Mouse (Mus musculus) CH12.LX (cell line): ENCODE data around the gene Pilra. TPM values are rescaled to one million over a fixed set of nuclear protein-coding genes. Genes with fewer than 3 reads are reported as not detected.

ENCODE experiments used
- DNase-seq: peaks from one replicate; pipeline ENCODE4 v3.0.0-alpha.2; 2013; ENCODE audit errors: extremely low read depth
- H3K27ac ChIP-seq: 2 replicates; pipeline ENCODE4 v1.5.1; 2012; ENCODE audit warnings: low read depth, mild to moderate bottlenecking, control low read depth, moderate library complexity; ENCODE audit not compliant: insufficient read depth
- H3K27me3 ChIP-seq: replicated peaks from 2 replicates; pipeline ENCODE3; 2012; ENCODE audit warnings: inconsistent platforms
- H3K36me3 ChIP-seq, 2 experiments: replicated peaks in 1 of 2; 2 replicates each; pipeline versions ENCODE3 to v1.6.1; 2012; ENCODE audit warnings: inconsistent platforms in 1 of 2, low read length in 1 of 2, mild to moderate bottlenecking in 1 of 2, mixed read lengths in 1 of 2, moderate library complexity in 1 of 2; ENCODE audit not compliant: control insufficient read depth in 1 of 2, insufficient read depth in 1 of 2
- H3K4me1 ChIP-seq, 2 experiments: 2 replicates each; pipeline ENCODE4 v1.6.1; 2012; ENCODE audit warnings: inconsistent platforms in 1 of 2, moderate library complexity in 1 of 2; ENCODE audit not compliant: insufficient read depth in 2 of 2, control insufficient read depth in 1 of 2
- H3K4me2 ChIP-seq: 2 replicates; pipeline ENCODE4 v1.6.1; 2012; ENCODE audit warnings: low read depth, mild to moderate bottlenecking, control low read depth; ENCODE audit not compliant: poor library complexity, insufficient read depth, severe bottlenecking
- H3K4me3 ChIP-seq, 3 experiments: fragments of 150-350 bp in 1 of 3; sonication (generic) in 1 of 3; replicated peaks in 1 of 3; 2 replicates each; pipeline versions ENCODE3 to v1.5.1; 2011 to 2012; ENCODE audit warnings: low read depth in 2 of 3, low read length in 2 of 3, mild to moderate bottlenecking in 2 of 3, moderate library complexity in 2 of 3, control low read depth in 1 of 3, improper control_type of control experiment in 1 of 3, inconsistent platforms in 1 of 3, mixed read lengths in 1 of 3; ENCODE audit not compliant: poor library complexity in 1 of 3
- H3K79me2 ChIP-seq: replicated peaks from 2 replicates; pipeline ENCODE4 v1.6.1; 2012; ENCODE audit warnings: mild to moderate bottlenecking, moderate library complexity; ENCODE audit not compliant: control insufficient read depth, poor library complexity, insufficient read depth, severe bottlenecking; ENCODE audit errors: extremely low read depth
- H3K9ac ChIP-seq: 2 replicates; pipeline ENCODE4 v1.6.1; 2012; ENCODE audit warnings: low read depth, mild to moderate bottlenecking, control low read depth, moderate library complexity; ENCODE audit not compliant: insufficient read depth
- H3K9me3 ChIP-seq: replicated peaks from 2 replicates; pipeline ENCODE3; 2012; ENCODE audit warnings: low read length, inconsistent platforms, mixed read lengths
- BHLHE40 ChIP-seq: IDR thresholded peaks from 2 replicates; pipeline ENCODE4 v1.6.1; 2011; ENCODE audit warnings: mild to moderate bottlenecking, low read depth, low read length, improper control_type of control experiment
- CHD1 ChIP-seq: IDR thresholded peaks from 2 replicates; pipeline ENCODE4 v1.6.1; 2012; ENCODE audit warnings: low read depth, low read length, improper control_type of control experiment, inconsistent platforms
- CHD2 ChIP-seq: IDR thresholded peaks from 2 replicates; pipeline ENCODE4 v1.6.1; 2011; ENCODE audit warnings: low read length, improper control_type of control experiment
- CTCF ChIP-seq, 2 experiments: IDR thresholded peaks in 1 of 2; conservative IDR thresholded peaks in 1 of 2; 2 replicates each; pipeline ENCODE4 v1.5.1; 2011 to 2012; ENCODE audit warnings: low read depth in 2 of 2, low read length in 2 of 2, improper control_type of control experiment in 1 of 2, inconsistent platforms in 1 of 2, mild to moderate bottlenecking in 1 of 2, moderate library complexity in 1 of 2
- E2F4 ChIP-seq: IDR thresholded peaks from 2 replicates; pipeline ENCODE4 v1.6.1; 2011; ENCODE audit warnings: low read depth, low read length, improper control_type of control experiment; ENCODE audit not compliant: insufficient replicate concordance
- ETS1 ChIP-seq: conservative IDR thresholded peaks from 2 replicates; pipeline ENCODE4 v1.6.1; 2012; ENCODE audit warnings: low read depth, mild to moderate bottlenecking, inconsistent platforms, low read length, improper control_type of control experiment, moderate library complexity
- IRF4 ChIP-seq: IDR thresholded peaks from 2 replicates; pipeline ENCODE4 v1.6.1; 2014; ENCODE audit warnings: low read depth, mild to moderate bottlenecking, inconsistent platforms, low read length, improper control_type of control experiment
- JUN ChIP-seq: IDR thresholded peaks from 2 replicates; pipeline ENCODE4 v1.6.1; 2011; ENCODE audit warnings: low read depth, mild to moderate bottlenecking, low read length, improper control_type of control experiment, moderate library complexity; ENCODE audit not compliant: insufficient read depth
- JUND ChIP-seq: conservative IDR thresholded peaks from 2 replicates; pipeline ENCODE4 v1.6.1; 2011; ENCODE audit warnings: low read depth, low read length, improper control_type of control experiment
- KAT2A ChIP-seq: IDR thresholded peaks from 2 replicates; pipeline ENCODE4 v1.6.1; 2012; ENCODE audit warnings: low read length, improper control_type of control experiment, inconsistent platforms; ENCODE audit not compliant: insufficient replicate concordance
- MAFK ChIP-seq: IDR thresholded peaks from 2 replicates; pipeline ENCODE4 v1.6.1; 2011; ENCODE audit warnings: low read length, improper control_type of control experiment; ENCODE audit not compliant: insufficient replicate concordance
- MAX ChIP-seq: IDR thresholded peaks from 2 replicates; pipeline ENCODE4 v1.6.1; 2011; ENCODE audit warnings: low read length, improper control_type of control experiment
- MAZ ChIP-seq: IDR thresholded peaks from 2 replicates; pipeline ENCODE4 v1.6.1; 2012; ENCODE audit warnings: low read depth, mild to moderate bottlenecking, inconsistent platforms, low read length, improper control_type of control experiment, moderate library complexity
- MEF2A ChIP-seq: IDR thresholded peaks from 2 replicates; pipeline ENCODE4 v1.6.1; 2014; ENCODE audit warnings: low read depth, mild to moderate bottlenecking, inconsistent platforms, low read length, improper control_type of control experiment, borderline replicate concordance
- MXI1 ChIP-seq: IDR thresholded peaks from 2 replicates; pipeline ENCODE4 v1.6.1; 2011; ENCODE audit warnings: mild to moderate bottlenecking, low read depth, low read length, improper control_type of control experiment
- MYC ChIP-seq: IDR thresholded peaks from 2 replicates; pipeline ENCODE4 v1.6.1; 2011; ENCODE audit warnings: low read depth, mild to moderate bottlenecking, improper control_type of control experiment, low read length
- NELFE ChIP-seq: IDR thresholded peaks from 2 replicates; pipeline ENCODE4 v1.6.1; 2011; ENCODE audit warnings: low read depth, low read length, improper control_type of control experiment
- NRF1 ChIP-seq: IDR thresholded peaks from 2 replicates; pipeline ENCODE4 v1.6.1; 2014; ENCODE audit warnings: low read depth, mild to moderate bottlenecking, inconsistent platforms, low read length, improper control_type of control experiment, moderate library complexity
- PAX5 ChIP-seq: IDR thresholded peaks from 2 replicates; pipeline ENCODE4 v1.6.1; 2012; ENCODE audit warnings: low read length, inconsistent platforms, mixed read lengths
- POLR2A ChIP-seq: IDR thresholded peaks from 2 replicates; pipeline ENCODE4 v1.6.1; 2011; ENCODE audit warnings: low read depth, mild to moderate bottlenecking, improper control_type of control experiment, low read length
- POLR2AphosphoS2 ChIP-seq: IDR thresholded peaks from 2 replicates; pipeline ENCODE4 v1.6.1; 2011; ENCODE audit warnings: low read depth, low read length, improper control_type of control experiment
- RAD21 ChIP-seq: IDR thresholded peaks from 2 replicates; pipeline ENCODE4 v1.6.1; 2011; ENCODE audit warnings: low read depth, mild to moderate bottlenecking, low read length, improper control_type of control experiment, moderate library complexity
- SIN3A ChIP-seq: IDR thresholded peaks from 2 replicates; pipeline ENCODE4 v1.6.1; 2012; ENCODE audit warnings: low read length, improper control_type of control experiment, inconsistent platforms
- SMC3 ChIP-seq: IDR thresholded peaks from 2 replicates; pipeline ENCODE4 v1.6.1; 2011; ENCODE audit warnings: low read depth, low read length, improper control_type of control experiment
- TBP ChIP-seq: conservative IDR thresholded peaks from 2 replicates; pipeline ENCODE4 v1.6.1; 2011; ENCODE audit warnings: low read depth, low read length, improper control_type of control experiment
- TCF12 ChIP-seq: IDR thresholded peaks from 2 replicates; pipeline ENCODE4 v1.6.1; 2014; ENCODE audit warnings: low read depth, mild to moderate bottlenecking, inconsistent platforms, low read length, improper control_type of control experiment
- UBTF ChIP-seq: IDR thresholded peaks from 2 replicates; pipeline ENCODE4 v1.6.1; 2012; ENCODE audit warnings: low read depth, mild to moderate bottlenecking, inconsistent platforms, low read length, improper control_type of control experiment, moderate library complexity
- USF1 ChIP-seq: IDR thresholded peaks from 2 replicates; pipeline ENCODE4 v1.6.1; 2014; ENCODE audit warnings: low read depth, mild to moderate bottlenecking, inconsistent platforms, low read length, improper control_type of control experiment
- USF2 ChIP-seq: conservative IDR thresholded peaks from 2 replicates; pipeline ENCODE4 v1.6.1; 2011; ENCODE audit warnings: low read depth, low read length, improper control_type of control experiment
- ZC3H11A ChIP-seq: IDR thresholded peaks from 2 replicates; pipeline ENCODE4 v1.6.1; 2012; ENCODE audit warnings: low read depth, mild to moderate bottlenecking, inconsistent platforms, low read length, improper control_type of control experiment
- ZKSCAN1 ChIP-seq: IDR thresholded peaks from 2 replicates; pipeline ENCODE4 v1.6.1; 2012; ENCODE audit warnings: low read depth, inconsistent platforms, low read length, improper control_type of control experiment, borderline replicate concordance
- ZMIZ1 ChIP-seq: IDR thresholded peaks from 2 replicates; pipeline ENCODE4 v1.6.1; 2012; ENCODE audit warnings: low read depth, mild to moderate bottlenecking, inconsistent platforms, low read length, improper control_type of control experiment
- ZNF384 ChIP-seq: IDR thresholded peaks from 2 replicates; pipeline ENCODE4 v1.6.1; 2012; ENCODE audit warnings: low read depth, low read length, improper control_type of control experiment, inconsistent platforms
- dilution Hi-C: fragments of 300-500 bp; cut with MboI; formaldehyde crosslinking; loops from 2 replicates; pipeline ENCODE4 v1.14.3; 2020; ENCODE audit warnings: low sequenced_read_pairs; ENCODE audit not compliant: extremely low pct_unique_long_range_greater_than_20kb, extremely low pct_ligation_motif_present
- in situ Hi-C: fragments of 300-500 bp; cut with MboI; formaldehyde crosslinking; loops from 3 replicates; pipeline ENCODE4 v1.14.3; 2019; ENCODE audit warnings: low sequenced_read_pairs, low pct_ligation_motif_present, low pct_unique_long_range_greater_than_20kb, mixed read lengths
- polyA plus RNA-seq: library from polyadenylated mRNA; unstranded; fragments of >175 nt; gene quantifications from 2 replicates; pipeline ENCODE4 v1.2.1, GENCODE M21; 2012; ENCODE audit warnings: low read depth; ENCODE audit not compliant: insufficient read length
- total RNA-seq, 2 experiments: library from RNA; depleted of rRNA; stranded (reverse); fragments of 300-350 nt in 1 of 2; fragments of >200 nt in 1 of 2; gene quantifications; 2 replicates each; pipeline ENCODE4 v1.2.3; 2012 to 2014

Gene Pilra
- total and polyA plus RNA-seq, 3 experiments: 0.08 to 0.66 TPM; not detected in 1

DNA sequence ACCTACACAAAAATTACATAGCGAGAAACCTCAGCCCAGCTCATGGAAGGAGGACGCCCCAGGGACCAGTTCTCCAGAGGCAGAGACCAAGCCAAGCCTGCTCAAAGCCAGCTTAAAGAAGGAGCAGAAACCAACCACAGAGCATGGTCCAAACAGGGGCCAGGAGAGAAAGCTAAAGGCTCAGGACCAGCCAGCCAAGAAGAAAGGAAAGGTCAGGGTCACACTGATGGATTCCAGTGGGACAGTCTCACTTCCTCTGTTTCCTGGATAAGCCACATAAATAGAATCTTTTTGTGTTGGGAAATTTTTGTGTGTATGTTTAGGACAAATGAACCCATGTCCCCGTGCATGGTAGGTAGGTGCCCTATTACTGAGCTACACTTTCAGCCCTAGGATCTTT is 39.5 kb downstream of the Pilra start:
- Histone ChIP-seq H3K79me2 (no peaks in the 10 kb centered on the region), H3K36me3 (no peaks in the 10 kb centered on the region), H3K4me2 (no peak overlapping the region), H3K9me3 (no peaks in the 10 kb centered on the region), H3K4me1 (peaks cover 0 to 6% of the 10 kb centered on the region in 2 experiments; a peak in 3 of 4 replicates), H3K9ac (no peak overlapping the region), H3K27me3 (no peaks in the 10 kb centered on the region), H3K4me3 (no peak overlapping the region), H3K27ac (no peak overlapping the region)
- no peak for TF ChIP-seq KAT2A
- TF ChIP-seq PAX5: no peak
- no peak for TF ChIP-seq E2F4
- no peak for TF ChIP-seq POLR2A
- no peak for TF ChIP-seq MAZ
- TF ChIP-seq UBTF: no peak
- TF ChIP-seq MAFK: no peak
- TF ChIP-seq JUND: no peak
- no peak for TF ChIP-seq POLR2AphosphoS2
- TF ChIP-seq NRF1: no peak
- TF ChIP-seq TCF12: no peak
- no peak for TF ChIP-seq ZKSCAN1
- no peak for TF ChIP-seq ZC3H11A
- TF ChIP-seq RAD21: no peak
- no peak for TF ChIP-seq CHD2
- no peak for TF ChIP-seq NELFE
- TF ChIP-seq IRF4: no peak
- no peak for TF ChIP-seq JUN
- no peak for TF ChIP-seq MYC
- dilution Hi-C loops: no loop called here
- in situ Hi-C loops: loop anchor here (10.0 kb wide), 1 partner anchor 158 kb away; no protein-coding TSS in a partner anchor
- DNase-seq: no peak

DNA sequence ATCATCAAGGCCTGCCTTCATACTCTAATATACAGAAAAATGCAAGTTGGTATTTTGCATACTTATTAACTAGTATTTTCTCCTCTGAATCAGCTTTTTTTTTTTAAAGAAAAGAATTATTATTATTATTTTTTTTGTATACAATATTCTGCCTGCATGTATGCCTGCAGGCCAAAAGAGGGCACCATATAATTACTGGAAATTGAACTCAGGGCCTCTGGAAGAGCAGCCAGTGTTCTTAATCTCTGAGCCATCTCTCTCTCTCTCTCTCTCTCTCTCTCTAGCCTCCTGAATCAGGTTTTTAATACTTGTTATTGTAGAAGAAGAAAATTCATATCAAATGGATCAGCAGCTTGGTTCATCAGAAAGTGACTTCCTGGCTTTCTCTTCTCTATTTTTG is 44.5 kb downstream of the Pilra start:
- no peak overlapping the region for H3K9ac ChIP-seq
- H3K27ac ChIP-seq: no peak overlapping the region
- H3K4me1 ChIP-seq: peaks cover 0 to 9% of the 10 kb centered on the region in 2 experiments; a peak in 2 of 4 replicates
- no peaks in the 10 kb centered on the region for H3K79me2 ChIP-seq
- no peaks in the 10 kb centered on the region for H3K27me3 ChIP-seq
- H3K9me3 ChIP-seq: peaks cover 2% of the 10 kb centered on the region
- dilution Hi-C loops: no loop called here
- no peaks in the 10 kb centered on the region for H3K36me3 ChIP-seq
- in situ Hi-C loops: loop anchor here (5.0 to 10.0 kb wide), 2 partner anchors 86 to 163 kb away; no protein-coding TSS in a partner anchor
- H3K4me2 ChIP-seq: no peak overlapping the region
- no peak overlapping the region for H3K4me3 ChIP-seq
- DNase-seq: no peak
- no peak for TF ChIP-seq SIN3A
- no peak for TF ChIP-seq ZMIZ1
- TF ChIP-seq TCF12: no peak
- TF ChIP-seq MXI1: no peak
- TF ChIP-seq NELFE: no peak
- TF ChIP-seq RAD21: peak; percentile 80
- TF ChIP-seq E2F4: no peak
- TF ChIP-seq SMC3: peak; percentile 88
- peak; percentile 82 for TF ChIP-seq ZC3H11A
- no peak for TF ChIP-seq CHD1
- TF ChIP-seq IRF4: no peak
- TF ChIP-seq ZKSCAN1: no peak
- TF ChIP-seq ETS1: no peak
- no peak for TF ChIP-seq POLR2AphosphoS2
- TF ChIP-seq BHLHE40: no peak
- no peak for TF ChIP-seq MAZ
- TF ChIP-seq CTCF (conservative IDR thresholded peaks at IDR 0.05 in 1 of 2, IDR thresholded peaks at IDR 0.05 in 1 of 2; ENCODE audit: low read depth in 2 of 2, low read length in 2 of 2): peak in 1 of 2 experiments; percentile 83; a peak in 2 of 4 replicates
- TF ChIP-seq TBP: no peak
- peak; percentile 82 for TF ChIP-seq ZNF384
- TF ChIP-seq USF1: no peak
- no peak for TF ChIP-seq MAX
- TF ChIP-seq CHD2: no peak
- TF ChIP-seq USF2: no peak
- TF ChIP-seq MEF2A: no peak
